Mouse (Mus musculus) adrenal gland, adult (tissue): ENCODE measurements around the gene Bcl2l10.

ENCODE experiments used
- DNase-seq, 2 experiments: peaks; one replicate each; pipeline ENCODE4 v3.0.0; 2022 to 2023; ENCODE audit warnings: low spot score in 1 of 2; ENCODE audit not compliant: inconsistent age in 2 of 2

Gene Bcl2l10

DNA sequence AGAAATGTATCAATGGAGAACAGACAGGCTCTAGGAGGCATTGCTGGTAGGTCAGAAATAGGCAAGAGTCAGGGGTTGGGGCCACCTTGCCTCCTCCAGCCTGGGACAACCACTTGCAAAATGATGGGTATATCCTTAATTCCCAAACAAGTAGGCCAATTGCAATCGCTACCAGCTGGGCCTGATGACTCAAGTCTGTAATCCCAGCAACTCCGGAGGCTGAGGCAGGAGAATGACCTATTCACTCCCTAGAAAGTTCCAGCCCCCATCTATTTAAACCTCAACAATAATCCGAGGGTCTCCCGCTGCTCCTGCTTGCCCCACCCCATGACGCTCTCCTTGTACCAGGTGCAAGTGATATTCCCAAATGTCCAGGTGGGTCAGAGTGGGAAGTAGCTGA is at the start of gene Bcl2l10:
Bcl2l10 (plus strand) TSS at position 301 of the 400 bp plus-strand sequence.
- DNase-seq = no peak

DNA sequence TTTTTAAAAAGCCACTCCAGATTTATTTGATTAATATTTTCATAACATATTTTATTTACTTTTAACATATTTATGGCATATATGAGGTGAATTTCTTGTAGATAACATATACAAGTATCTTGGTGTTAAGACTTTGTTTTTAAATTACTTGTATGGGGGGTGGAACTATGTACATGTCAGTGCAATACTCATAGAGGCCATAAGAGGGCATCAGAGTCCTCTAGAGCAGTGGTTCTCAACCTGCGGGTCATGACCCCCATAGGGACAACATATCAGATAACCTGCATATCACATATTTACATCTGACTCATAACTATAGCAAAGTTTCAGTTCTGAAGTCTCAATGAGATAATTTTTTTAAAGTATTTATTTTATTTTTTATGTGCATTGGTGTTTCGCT is 48.2 kb upstream of the Bcl2l10 start:
- DNase-seq = peak in 1 of 2 experiments; percentile 67

- no peak for DNase-seq
Measured at GRCm38 (mm10) chr9:75303033-75303432, 44.5 kb upstream of the Bcl2l10 start.

DNA sequence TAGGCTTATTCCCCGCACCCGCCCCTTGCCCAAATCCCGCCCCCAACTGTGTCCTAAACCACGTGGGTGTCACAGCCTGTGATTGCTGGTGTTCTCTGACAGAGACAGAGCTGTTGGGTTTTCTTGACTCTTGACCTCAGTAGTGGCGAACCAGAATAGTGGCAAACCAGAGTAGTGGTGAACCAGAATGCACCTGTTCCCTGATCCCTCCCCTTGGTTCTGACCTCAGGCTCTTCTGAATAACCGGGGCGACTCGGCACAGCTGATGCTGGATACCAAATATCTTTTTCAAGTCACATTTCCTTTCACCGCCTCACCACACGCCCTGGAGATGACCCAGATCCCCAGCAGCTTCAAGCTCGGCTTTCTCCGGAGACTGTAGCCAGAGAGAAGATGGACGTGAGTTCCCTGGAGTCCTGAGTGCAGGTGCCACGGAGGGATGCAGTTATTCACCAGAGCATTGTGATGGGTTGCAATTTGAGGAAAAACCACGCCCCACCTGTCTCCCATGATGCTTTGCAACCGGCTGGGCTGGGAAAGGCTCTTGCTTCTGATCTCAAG is 43.8 kb upstream of the Bcl2l10 start:
- DNase-seq = no peak

- DNase-seq = no peak
Measured at GRCm38 (mm10) chr9:75304286-75304685, 43.3 kb upstream of the Bcl2l10 start.

- DNase-seq = no peak
Measured at GRCm38 (mm10) chr9:75306126-75306898, 41.2 kb upstream of the Bcl2l10 start, which contains the start of gene Gnb5. TSS of gene Gnb5 (plus strand) at chr9:75306288.

GRCm38 (mm10) chr9:75307015-75307414 is 40.5 kb upstream of the Bcl2l10 start:
- no peak for DNase-seq

- DNase-seq = no peak
Measured at GRCm38 (mm10) chr9:75308621-75309020, 38.9 kb upstream of the Bcl2l10 start.

- peak; percentile 69 to 90 for DNase-seq
Measured at GRCm38 (mm10) chr9:75312008-75312407, 35.5 kb upstream of the Bcl2l10 start.

GRCm38 (mm10) chr9:75313138-75313831 is 34.3 kb upstream of the Bcl2l10 start:
- DNase-seq = peak in 1 of 2 experiments; percentile 40

- peak; percentile 90 to 95 for DNase-seq
Measured at GRCm38 (mm10) chr9:75313832-75314516, 33.6 kb upstream of the Bcl2l10 start.

DNA sequence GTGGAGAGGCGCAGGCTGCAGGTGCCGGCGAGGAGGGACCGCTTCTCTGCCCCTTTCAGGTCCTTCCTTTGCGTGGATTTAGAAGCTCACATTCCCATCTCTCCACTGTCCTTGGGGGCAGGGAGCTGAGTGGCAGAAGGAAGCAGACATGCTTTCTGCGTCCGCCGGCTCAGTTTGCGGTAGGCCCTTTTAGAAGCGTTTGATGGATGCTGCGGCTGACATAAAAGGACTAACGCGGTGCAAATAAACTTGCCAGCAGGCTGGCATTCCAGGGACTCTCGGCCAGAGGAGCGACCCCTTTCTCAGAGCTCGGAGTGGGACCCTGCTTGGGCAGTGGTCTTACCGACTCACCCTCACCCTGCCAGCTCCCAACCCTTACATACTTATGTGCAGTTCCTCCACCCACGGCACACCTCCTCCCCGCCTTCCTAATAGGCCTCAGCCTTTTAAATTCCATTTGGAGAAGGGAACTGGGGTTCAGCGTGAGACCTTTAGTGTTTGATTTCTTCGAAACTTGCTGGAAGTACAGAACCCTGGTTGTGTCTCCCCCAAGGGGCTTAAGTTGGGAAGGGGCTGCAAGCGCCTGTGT is 32.9 kb upstream of the Bcl2l10 start:
- peak in 1 of 2 experiments; percentile 73 for DNase-seq

DNA sequence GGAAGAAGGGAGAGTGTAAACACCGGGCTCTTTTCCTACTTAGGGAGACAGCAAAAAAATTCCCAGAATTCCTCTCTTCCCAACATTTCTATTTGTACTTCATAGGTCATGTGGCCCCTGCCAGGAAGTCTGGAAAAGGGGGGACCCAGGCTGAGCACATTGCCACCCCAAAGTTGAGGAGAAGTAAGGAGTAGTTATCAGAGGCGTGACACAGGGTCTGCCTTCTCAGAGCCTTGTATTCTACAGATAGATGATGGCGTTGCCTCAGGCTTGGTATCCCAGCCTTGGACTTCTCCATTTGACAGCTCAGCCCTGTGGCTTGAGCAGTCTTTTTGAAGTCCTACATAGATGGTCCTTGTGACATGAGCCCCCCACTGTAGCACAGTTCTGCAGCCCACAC is 32.3 kb upstream of the Bcl2l10 start:
- peak in 1 of 2 experiments; percentile 40 for DNase-seq

DNA sequence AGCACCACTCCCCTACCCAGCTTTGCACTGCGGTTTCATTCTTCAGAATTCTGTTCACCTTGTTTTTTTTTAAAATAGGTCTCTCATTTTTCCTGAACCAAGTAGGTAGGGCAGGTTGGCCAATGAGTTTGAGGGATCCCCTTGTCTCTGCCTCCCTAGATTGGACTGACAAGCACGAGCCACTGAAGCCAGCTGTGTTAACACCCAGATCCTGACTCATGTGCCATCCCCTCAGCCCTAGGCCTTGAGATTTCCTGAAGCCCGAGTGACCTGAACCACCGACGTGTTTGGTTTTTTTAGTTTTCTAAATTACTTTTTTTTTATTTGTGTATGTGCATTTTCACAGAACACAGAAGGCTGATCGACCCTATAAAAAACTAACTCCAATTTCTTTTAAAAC is 30.8 kb upstream of the Bcl2l10 start:
- peak; percentile 44 to 61 for DNase-seq

GRCm38 (mm10) chr9:75318196-75318595 is 29.4 kb upstream of the Bcl2l10 start:
- DNase-seq = peak; percentile 56 to 80

GRCm38 (mm10) chr9:75319365-75319764 is 28.2 kb upstream of the Bcl2l10 start:
- DNase-seq = peak in 1 of 2 experiments; percentile 71

- no peak for DNase-seq
Measured at GRCm38 (mm10) chr9:75322099-75322885, 25.3 kb upstream of the Bcl2l10 start.

GRCm38 (mm10) chr9:75328047-75328446 is 19.5 kb upstream of the Bcl2l10 start:
- DNase-seq = no peak

- DNase-seq = no peak
Measured at GRCm38 (mm10) chr9:75330821-75331220, 16.7 kb upstream of the Bcl2l10 start.

- no peak for DNase-seq
Measured at GRCm38 (mm10) chr9:75334440-75334839, 13.1 kb upstream of the Bcl2l10 start.
